Mouse (Mus musculus): Measurements from ENCODE around the gene Commd9. TPM values are rescaled to one million over a fixed set of nuclear protein-coding genes. Genes with fewer than 3 reads are reported as not detected.

Commd9 gene
- total RNA-seq (2021) = 10 to 100 TPM; 47.8 to 48.1 TPM

DNA sequence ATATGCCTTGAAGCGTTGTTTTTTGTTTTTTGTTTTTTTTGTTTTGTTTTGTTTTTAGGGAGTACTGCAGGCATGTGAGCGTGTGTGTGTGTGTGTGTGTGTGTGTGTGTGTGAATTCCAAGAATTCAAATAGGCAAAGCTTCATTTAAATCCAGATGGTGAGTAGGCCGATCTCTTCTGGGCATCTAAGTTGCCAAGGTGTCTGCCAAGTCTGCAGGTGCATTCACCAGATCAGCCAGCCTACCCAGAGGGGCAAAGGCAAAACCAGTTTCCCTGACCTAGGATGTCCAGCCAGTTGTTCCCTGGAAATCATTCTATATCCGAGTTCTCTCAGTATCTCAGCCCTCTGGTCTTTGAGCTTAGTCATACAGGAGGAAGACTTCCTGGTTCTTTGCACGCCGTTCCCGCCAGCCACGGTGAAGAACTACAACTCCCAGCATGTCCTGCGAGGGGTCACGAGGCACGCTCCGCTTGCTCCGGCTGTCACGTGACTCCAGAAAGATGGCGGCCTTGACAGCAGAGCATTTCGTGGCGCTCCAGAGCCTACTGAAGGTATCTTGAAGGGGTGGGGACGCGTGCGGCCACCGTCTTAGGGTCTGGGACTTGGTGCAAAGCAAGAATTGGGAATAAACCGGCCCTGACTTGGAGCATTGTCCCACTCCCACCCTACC lies at the start of gene Commd9:
Gene Commd9 (plus strand): TSS at position 480 of the 671 bp plus-strand sequence.
- intact Hi-C loops (cut with DNase I) = no loop called here
- DNase-seq = peak; percentile 92

DNA sequence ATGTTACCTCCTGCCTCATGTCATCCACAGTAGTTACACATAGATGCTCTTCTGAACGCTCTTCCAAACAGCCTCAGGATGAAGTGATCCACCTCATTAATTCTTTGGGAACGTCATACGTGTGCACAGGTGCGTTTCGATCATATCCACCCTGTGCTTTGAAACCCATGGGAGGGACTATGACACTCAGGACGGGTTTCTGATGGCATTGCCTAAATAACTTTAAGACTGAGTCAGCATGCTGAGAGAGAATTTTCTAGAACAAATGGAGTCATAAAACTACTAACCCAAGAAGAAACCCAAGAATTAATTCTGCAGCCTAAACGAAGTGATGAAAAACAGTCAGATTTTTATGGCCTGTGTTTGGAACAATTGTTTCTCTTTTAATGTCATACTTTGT lies 43.3 kb upstream of the Commd9 start:
- intact Hi-C loops (cut with DNase I) = no loop called here
- DNase-seq = no peak

DNA sequence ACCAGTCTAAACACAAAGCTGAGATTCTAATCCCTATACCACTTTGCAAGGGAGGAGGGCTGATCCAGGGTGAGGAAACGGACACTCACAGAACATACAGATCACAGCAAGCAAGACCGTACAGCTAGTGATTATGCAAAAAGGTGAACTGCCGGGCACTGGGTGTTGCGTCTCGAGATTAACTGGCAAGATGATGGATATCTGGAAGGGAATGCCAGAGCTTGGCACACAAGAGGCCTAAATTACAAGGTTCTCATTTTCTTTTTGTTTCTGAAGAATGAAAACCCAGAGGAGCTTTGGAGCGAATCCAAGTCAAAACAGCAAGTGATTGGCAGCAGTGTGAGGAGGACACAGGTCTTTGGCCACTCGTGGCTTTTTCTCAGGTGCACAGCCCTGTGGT lies 31.3 kb upstream of the Commd9 start:
- no peak for DNase-seq
- intact Hi-C loops (cut with DNase I) = no loop called here

DNA sequence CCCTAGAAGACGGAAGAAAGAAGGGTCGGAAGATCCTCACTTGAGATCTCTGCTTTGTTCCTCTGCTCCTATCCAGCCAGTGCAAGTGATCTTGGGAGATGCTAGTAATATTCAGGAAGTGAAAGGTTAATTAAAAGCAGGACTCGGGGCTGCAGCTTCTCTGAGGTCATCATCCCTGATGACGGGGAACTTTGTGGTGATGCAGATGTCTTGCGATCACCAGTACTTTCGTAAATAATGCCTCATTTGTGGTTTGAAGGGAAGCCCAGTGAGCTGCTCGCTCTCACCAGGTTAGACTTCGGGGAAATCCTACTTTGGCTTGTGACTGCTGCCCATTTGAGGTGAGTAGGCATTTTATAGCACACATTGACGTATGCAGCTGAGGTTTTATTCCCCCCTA lies 29.9 kb upstream of the Commd9 start:
- intact Hi-C loops (cut with DNase I) = no loop called here
- DNase-seq = no peak

DNA sequence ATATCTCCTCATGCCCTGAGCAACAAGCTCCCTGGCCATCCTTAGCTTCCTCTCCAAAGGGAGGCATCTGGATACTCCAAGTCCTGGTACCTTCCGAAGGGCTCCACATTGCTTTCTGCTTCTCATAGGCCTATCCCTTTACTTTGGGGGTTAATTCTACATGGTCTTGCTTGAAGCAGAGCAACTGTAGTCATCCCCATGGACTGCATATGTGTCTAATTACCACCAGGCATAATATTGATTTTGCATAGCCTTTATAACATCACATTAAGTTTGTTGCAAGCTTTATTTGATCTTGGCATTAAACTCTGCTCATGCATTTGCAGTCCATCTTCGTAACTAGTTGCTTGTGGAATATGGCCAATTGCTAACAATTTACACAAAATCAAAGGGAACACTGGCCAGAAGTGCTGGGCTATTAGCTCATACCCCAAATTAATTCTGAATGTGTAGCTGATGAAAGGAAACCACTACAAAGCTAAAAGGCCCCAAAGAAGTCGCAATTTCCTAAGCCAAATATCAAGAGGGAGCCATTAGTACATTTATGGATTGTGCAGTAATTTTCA lies 25.0 kb upstream of the Commd9 start:
- intact Hi-C loops (cut with DNase I) = no loop called here
- DNase-seq = no peak

DNA sequence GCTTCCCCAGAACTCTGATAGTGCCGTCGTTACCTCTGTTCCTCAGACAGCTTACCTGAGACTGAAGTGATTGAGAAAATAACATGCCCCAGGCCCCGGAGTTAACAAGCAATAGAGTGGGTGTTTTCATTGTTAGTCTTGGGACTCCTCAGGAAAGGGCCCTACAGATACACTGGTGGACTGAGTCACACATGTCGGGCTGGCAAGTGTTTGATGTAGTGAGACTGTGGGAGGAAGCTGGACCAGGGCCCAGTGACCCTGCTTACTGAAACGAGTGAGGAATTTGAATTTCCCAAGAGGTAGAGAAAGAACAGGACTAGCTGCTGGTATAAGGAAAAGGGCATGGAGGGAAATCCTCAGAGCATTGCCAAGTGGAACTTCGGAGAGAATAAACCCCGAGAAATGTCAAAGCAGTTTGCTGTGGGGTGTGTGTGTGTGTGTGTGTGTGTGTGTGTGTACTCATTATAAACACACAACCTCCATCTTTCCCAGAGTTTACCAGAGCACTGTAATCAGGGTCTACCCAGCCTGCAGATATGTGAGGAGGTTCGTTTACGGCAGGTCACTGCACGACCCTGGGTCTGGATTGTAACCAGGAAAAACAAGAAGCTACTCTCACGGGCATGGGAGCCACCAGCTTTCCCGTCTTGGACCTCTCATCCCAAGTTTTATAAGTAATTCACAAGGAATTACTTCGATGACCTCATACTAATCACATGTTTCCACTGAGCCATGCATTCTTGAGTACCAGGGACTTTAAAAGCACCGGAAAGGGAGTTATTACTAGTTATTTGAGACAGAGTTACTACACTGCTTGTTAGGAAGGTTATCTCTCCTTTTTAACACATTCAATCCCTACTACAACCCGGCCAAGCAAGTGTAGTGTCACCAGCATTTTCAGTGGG lies 23.6 kb upstream of the Commd9 start:
- DNase-seq = peak; percentile 36

DNA sequence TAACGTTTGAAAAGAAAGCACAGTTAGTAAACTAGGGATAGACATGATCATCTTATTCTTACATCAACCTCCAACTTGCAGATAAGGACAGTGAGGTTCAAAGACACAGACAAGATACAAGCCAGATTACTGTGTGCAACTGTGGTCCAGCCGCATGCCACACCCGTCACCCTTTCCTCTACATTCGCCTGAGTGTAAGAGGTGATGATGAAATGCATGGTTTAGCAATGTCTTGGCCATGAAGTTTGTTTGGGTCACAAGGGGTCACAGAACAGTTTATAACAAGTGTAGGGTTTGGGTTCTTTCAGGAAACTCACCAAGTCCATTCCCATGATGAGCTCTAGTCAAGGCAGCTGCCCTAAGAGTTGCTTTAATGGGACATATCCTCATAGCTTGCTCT lies 17.4 kb upstream of the Commd9 start:
- intact Hi-C loops (cut with DNase I) = no loop called here

More for the DNA sequence above, 23.6 kb upstream of the Commd9 start:
- intact Hi-C loops (cut with DNase I) = no loop called here

DNA sequence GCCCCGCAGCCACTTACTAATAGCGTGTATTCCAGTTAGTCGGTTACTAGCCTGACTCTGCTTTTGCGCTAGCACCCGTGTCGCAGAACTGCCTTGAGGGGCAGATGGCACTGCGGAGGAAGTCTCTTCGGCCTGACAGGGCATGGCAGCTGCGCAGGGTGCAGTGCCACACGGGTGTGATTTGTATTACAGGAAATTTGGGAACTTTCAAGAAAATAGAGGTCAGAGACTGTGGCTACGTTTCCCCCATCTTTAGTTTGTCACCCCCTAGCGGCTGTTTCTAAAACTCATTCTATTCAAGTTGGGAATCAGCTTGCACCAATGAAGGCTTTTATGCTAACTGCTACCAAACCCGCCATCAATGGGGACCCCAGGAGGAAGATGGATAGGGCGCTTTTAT lies 14.9 kb upstream of the Commd9 start:
- intact Hi-C loops (cut with DNase I) = loop anchor here (10.0 kb wide), 1 partner anchor 176 kb away; no protein-coding TSS in a partner anchor
- DNase-seq = peak; percentile 23

More for the DNA sequence above, 17.4 kb upstream of the Commd9 start:
- no peak for DNase-seq

DNA sequence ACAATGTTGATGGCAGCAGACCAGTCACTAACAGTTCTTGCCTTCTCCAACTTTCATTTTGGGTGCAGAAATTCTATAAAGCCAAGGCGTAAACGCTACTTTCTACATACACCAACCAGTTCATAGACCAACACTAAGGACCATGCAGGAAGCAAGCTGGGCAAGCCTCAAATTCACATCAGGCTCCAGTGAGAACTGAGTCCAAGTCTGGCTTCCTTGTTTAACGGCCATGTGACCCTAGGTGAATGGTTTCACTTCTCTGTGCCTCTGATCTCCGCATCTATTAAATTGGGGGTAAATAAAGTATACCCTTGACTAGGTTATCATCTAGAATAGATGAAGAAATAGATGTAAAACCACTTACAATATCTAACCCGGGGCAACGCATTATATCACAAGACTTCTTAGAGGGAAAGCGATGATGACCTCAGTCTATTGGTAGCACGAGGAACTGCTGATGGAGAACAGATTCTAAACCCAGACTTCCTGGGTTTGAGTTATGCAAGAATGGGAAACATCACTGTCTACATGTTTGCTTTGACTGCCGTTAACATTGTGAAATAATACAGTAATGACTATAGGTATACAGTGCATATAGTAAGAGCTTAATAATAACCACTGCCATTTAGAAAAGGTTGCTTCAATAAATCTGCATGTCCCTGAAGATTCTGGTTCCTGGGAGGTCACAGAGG lies 4.4 kb upstream of the Commd9 start:
- no peak for DNase-seq
- intact Hi-C loops (cut with DNase I) = no loop called here

DNA sequence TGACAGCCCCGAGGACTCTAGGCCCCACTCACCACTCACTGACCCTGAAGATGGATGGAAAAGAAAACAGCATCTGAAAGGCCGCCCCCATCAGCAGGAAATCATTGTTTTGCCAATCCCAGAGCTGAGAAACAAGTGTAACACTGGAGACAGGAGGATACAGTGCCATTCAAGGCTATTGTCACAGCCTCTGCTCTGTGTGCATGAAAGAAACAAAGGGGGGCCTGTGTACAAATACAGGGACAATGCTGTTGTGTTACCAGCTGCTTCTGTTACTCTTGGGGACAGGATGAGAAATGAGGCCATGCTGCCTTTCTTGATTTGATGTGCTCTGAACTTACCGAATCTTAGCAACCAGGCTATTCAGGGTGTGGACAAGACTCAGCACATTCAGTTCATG lies 3.0 kb upstream of the Commd9 start, which contains the start of gene Prr5l:
Gene Prr5l (minus strand): TSS at position 30 of the 400 bp plus-strand sequence.
- intact Hi-C loops (cut with DNase I) = no loop called here
- no peak for DNase-seq

DNA sequence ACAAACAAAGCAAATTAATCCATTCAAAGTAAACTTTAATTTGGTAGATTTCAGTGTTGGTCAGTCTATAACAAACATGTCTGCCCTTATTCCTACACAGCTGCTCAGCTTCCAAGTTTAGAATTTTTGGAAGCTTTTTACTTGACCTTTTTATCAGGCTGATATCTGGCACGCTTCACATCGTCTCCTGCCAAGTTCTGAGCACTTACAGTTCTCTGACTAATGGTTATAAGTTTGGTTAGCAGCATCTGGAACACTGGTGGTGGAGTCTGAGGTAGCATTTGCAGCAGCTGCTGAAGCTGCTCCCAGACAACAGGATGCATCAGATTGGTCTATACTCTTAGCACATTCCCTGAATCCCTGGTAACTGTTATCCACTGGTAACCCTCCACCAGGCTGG lies 1.8 kb upstream of the Commd9 start:
- intact Hi-C loops (cut with DNase I) = no loop called here
- DNase-seq = no peak

DNA sequence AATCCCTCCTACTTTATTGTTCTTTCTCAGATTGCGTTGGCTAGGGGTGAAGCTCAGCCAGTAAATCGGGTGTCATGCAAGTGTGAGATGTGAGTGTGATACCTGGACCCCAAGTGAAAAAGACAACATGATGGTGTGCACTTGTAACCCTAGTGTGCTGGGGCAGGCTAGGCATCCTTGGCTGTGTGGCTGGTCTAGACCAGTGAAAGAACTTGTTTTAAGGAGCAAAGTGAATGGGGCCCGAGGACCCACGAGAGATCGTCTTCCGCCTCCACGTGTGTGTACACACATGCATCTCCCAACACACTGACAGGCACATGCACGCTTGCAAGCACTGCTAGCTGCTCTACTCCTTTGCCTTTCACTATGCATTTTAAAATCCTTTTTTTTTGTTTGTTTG lies 2.8 kb downstream of the Commd9 start:
- no peak for DNase-seq
- intact Hi-C loops (cut with DNase I) = no loop called here

DNA sequence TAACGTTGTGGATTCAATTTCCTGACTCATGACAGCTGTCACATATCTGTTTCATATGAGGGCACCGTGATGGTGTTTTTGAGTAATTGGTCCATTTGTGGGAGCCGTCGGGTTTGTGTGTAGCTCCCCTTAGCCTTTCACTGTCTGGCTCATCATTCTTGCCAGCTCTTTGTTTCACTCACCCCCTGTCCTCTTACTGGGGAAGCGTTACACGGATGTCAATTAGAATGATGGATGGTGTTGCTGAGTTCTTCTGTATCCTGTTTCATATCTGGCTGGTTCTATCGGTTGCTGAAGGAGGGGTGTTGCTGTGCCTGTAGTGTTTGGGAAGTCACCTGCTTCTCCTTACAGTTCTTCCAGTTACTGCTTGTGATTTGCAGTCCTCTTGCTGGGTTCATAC lies 5.1 kb downstream of the Commd9 start:
- DNase-seq = no peak
- intact Hi-C loops (cut with DNase I) = no loop called here

DNA sequence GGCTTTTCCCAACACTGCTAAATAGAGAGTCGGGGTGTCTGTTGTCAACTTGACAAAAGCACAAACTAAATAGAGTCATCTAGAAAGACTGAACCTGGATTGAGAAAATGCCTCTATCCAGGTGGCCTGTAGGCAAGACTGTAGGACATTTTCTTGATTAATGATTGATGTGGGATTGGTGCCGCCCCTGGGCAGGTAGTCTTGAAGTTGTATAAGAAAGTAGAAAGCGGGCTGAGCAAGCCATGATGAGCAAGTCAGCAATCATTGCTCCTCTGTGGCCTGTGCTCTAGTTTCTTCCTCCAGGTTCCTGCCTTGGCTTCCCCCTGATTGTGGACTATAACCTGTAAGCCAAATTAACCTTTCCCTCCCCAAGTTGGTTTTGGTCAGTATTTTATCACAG lies 8.1 kb downstream of the Commd9 start:
- intact Hi-C loops (cut with DNase I) = no loop called here
- no peak for DNase-seq

DNA sequence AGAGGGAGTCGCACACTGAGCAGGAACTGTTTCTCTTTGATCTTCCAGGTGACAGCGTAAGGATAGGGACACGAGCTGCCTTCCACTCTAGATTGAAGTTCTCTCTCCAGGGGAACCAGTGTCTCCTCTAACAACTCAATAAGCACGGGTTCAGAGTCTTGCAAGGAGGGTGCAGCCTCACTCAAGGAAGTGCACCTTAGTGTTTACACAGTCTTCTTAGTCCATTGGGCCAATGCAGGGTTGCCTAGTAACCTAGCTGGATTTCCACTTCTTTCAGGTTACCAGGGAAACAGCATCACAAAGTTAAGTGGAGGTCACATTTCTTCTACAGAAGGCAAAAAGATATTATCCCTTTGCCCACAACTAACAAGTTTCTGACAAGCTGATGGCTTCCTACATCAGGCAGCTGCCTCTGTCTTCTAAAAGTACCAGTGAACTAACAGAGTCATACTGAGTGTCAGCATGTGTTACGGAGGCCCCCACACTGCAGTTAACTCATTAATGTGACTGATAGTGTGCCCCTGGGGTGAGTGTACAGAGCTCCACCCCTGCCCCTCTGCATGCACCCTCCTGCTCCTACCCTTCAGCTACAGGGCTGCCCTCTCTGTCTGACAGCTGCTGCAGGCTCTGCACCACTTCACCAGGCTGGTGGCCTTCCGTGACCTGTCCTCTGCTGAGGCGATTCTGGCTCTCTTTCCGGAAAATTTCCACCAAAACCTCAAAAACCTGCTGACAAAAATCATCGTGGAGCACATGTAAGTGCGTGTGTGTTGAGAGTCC lies 10.6 kb downstream of the Commd9 start:
- DNase-seq = no peak
- intact Hi-C loops (cut with DNase I) = no loop called here

DNA sequence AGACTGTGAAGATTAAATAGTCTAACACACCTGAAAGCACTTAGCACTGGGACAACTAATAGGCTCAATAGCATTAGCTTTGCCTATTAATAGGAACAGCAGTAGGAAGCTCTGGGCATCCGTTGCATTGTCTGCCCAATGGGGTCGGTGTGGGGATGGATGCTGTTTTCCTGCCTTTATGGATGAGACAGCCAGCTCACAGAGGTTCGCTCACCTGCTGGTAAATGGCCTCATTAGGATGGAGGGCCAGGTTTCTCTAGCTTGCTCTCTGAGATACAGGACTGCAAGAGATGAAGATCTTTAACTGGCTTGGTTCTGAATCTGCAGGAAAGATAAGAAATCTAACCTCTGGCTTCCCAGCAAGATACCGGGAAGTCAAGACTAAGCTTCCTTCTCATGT lies 16.1 kb downstream of the Commd9 start:
- DNase-seq = no peak
- intact Hi-C loops (cut with DNase I) = loop anchor here (10.0 kb wide), 2 partner anchors 203 to 293 kb away; no protein-coding TSS in a partner anchor

DNA sequence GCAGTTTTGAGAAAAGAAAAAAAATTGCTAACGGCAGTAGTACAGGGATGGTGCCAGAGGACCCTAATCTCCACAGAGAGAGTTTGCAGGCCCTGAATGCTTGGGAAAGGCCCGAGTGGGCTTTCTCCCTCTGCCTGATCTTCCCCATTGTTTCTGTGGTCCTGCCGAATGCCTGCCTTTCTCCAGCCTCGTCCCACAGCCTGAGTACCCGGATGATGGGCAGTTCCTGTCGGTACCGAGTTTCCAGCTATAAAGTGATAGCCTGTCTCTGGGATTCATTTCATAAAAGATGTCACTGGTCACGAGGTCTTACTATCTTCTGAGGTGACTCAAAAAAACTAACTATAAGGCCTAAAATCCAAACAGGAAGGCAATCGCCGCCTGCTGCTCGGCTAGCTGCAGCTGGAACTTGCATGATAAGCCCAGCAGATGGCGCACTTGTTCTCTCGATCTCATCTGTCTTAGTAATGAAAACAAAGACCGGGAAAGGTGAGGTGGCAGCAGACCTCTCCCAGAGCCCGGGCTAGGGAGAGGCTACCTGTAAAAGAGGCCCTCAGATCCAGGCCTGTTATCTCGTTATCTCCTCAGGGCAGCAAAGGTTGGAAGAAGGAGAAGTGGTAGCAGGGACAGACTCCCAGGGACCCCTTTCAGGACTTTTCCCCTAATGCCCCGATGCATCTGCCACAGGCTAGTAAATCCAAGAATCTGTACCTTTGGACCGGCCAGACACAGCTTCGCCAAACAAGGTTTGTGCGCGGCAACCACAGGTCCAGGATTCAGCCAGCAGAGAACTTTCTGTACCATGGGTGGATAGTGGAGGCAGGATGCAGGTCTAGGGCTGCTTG lies 19.7 kb downstream of the Commd9 start:
- intact Hi-C loops (cut with DNase I) = loop anchor here (2.0 to 10.0 kb wide), 3 partner anchors 199 to 545 kb away; no protein-coding TSS in a partner anchor
- peak; percentile 83 for DNase-seq

DNA sequence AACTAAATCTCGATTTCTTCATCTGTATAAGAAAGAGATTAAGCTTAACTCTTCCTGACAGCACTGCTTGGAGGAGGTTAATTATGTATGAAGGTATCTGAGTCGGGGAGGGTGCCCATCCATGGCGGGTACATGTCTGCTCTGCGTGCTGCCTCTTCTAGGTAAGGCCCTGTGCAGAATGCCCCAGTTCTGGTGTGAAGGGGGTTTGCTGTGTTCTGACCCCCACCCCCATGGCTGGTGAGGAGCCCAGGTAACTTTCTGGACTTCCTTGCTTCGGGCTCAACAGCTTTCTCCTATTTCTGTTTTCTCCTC lies 20.3 kb downstream of the Commd9 start:
- intact Hi-C loops (cut with DNase I) = loop anchor here (2.0 to 10.0 kb wide), 3 partner anchors 198 to 544 kb away; no protein-coding TSS in a partner anchor
- DNase-seq = no peak

DNA sequence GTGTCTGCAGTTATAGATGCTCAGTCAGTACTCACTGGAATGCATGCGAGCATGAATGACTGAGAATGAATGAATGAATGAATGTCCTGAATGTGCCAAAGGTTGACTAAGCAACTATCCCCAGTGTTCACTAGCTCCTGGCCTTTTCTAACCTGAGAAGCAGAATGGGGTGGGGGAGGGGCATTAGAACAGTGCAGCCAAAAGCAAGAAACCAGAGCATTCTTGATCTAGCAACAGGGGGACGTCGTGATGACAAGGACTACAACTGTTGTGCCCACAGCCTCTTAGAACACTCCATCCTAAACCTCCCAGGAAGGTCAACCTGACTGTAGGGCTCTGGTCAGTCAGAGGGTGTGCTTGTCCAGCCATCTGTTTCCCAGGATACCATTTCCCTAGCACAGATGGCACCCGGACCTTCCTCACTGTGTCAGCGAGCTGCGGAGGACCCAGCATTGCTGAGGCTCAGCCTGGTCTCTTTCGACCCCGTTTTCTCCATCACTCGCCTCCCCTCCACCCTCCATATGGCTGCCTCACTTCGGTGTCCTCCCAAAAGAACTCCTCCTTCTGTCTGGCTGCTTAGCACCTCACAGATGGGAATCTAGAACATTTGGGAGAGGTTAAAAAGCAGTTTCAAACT lies 21.5 kb downstream of the Commd9 start:
- DNase-seq = peak; percentile 33

More for the DNA sequence above, 21.5 kb downstream of the Commd9 start:
- intact Hi-C loops (cut with DNase I) = loop anchor here (2.0 to 10.0 kb wide), 3 partner anchors 197 to 543 kb away; no protein-coding TSS in a partner anchor

Data from left cerebral cortex, postnatal 4 days (tissue).